7 mouse cellular contexts compared by ENCODE assay signal in the genomic region with DNA sequence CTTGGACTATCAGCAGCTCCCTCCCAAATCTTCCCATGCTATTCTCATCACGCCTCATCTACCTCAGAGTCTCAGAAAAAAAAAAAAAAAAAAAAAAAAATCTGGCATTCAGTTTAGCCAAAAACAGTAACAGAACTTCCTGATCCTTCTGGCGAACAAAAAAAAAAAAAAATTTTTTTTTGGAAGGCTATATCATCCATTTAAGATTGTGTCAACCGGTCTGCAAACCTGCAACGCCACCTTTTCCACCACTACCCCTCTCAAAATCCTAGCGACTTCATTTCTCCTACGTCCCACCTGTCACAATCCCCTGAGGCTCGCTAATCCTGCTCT. TPM values are rescaled to one million over a fixed set of nuclear protein-coding genes. Genes with fewer than 3 reads are reported as not detected.
DNase-seq lines count a peak whose midpoint lies in the region; ATAC-seq and TF ChIP-seq lines count a peak whose summit lies in the region.

No protein-coding gene starts in this region.

- no peak for TF ChIP-seq CTCF in stomach, postnatal 0 days (IDR thresholded peaks at IDR 0.05; ENCODE audit: low read depth)

- H3K9ac ChIP-seq in forebrain, embryonic 12.5 days, result peak overlapping the region; percentile 99
- H3K9ac ChIP-seq in limb, embryonic 15.5 days, result peak overlapping the region; percentile 99
- peak overlapping the region; percentile 98 for H3K9ac ChIP-seq in stomach, postnatal 0 days (ENCODE audit: low read length)

- WGBS in forebrain, embryonic 12.5 days, result 0% methylated on average over 7 of the region's 7 CpGs
- WGBS in limb, embryonic 15.5 days, result under 1% methylated on average over 7 of the region's 7 CpGs
- whole genome bisulfite sequencing in stomach, postnatal 0 days, result 0% methylated on average over 7 of the region's 7 CpGs

- H3K36me3 ChIP-seq in megakaryocyte, embryonic 14.5 days (replicated peaks; ENCODE audit: low read length), result peaks cover 20% of the 10 kb centered on the region
- H3K36me3 ChIP-seq in forebrain, embryonic 12.5 days (replicated peaks), result peaks cover under 1% of the 10 kb centered on the region; the same call in 1 of the 2 replicates
- H3K36me3 ChIP-seq in limb, embryonic 15.5 days, result no peaks in the 10 kb centered on the region
- no peaks in the 10 kb centered on the region for H3K36me3 ChIP-seq in stomach, postnatal 0 days (ENCODE audit: control insufficient read depth, insufficient read depth, low read length)

- H3K4me1 ChIP-seq in megakaryocyte, embryonic 14.5 days, result peaks cover 44% of the 10 kb centered on the region
- peaks cover 33% of the 10 kb centered on the region for H3K4me1 ChIP-seq in forebrain, embryonic 12.5 days
- peaks cover 8% of the 10 kb centered on the region; the same call in 1 of the 2 replicates for H3K4me1 ChIP-seq in limb, embryonic 15.5 days
- H3K4me1 ChIP-seq in stomach, postnatal 0 days (replicated peaks; ENCODE audit: control insufficient read depth, insufficient read depth), result no peaks in the 10 kb centered on the region

- peak overlapping the region; percentile 98 for H3K4me3 ChIP-seq in megakaryocyte, embryonic 14.5 days (replicated peaks)
- H3K4me3 ChIP-seq in forebrain, embryonic 12.5 days (replicated peaks), result peak overlapping the region; percentile 94
- peak overlapping the region; percentile 99 for H3K4me3 ChIP-seq in limb, embryonic 15.5 days
- H3K4me3 ChIP-seq in stomach, postnatal 0 days (ENCODE audit: low read depth, low read length), result peak overlapping the region; percentile 95

- H3K4me2 ChIP-seq in forebrain, embryonic 12.5 days, result peak overlapping the region; percentile 64
- H3K4me2 ChIP-seq in limb, embryonic 15.5 days, result peak overlapping the region; percentile 74
- peak overlapping the region; percentile 90 for H3K4me2 ChIP-seq in stomach, postnatal 0 days (replicated peaks; ENCODE audit: low read depth)

- no peaks in the 10 kb centered on the region for H3K9me3 ChIP-seq in megakaryocyte, embryonic 14.5 days
- H3K9me3 ChIP-seq in forebrain, embryonic 12.5 days, result no peaks in the 10 kb centered on the region
- H3K9me3 ChIP-seq in limb, embryonic 15.5 days, result no peaks in the 10 kb centered on the region
- H3K9me3 ChIP-seq in stomach, postnatal 0 days (ENCODE audit: control insufficient read depth, low read length), result no peaks in the 10 kb centered on the region

- ATAC-seq in megakaryocyte, adult 5-6 weeks (ENCODE audit: poor library complexity, severe bottlenecking), result no peak
- no peak for ATAC-seq in forebrain, embryonic 12.5 days (ENCODE audit: low FRiP score)
- no peak for ATAC-seq in limb, embryonic 15.5 days (ENCODE audit: insufficient number of reproducible peaks, low FRiP score, low TSS enrichment, low read depth)
- ATAC-seq in stomach, postnatal 0 days (ENCODE audit: low FRiP score, low TSS enrichment), result no peak

- no peaks in the 10 kb centered on the region for H3K27me3 ChIP-seq in megakaryocyte, embryonic 14.5 days (replicated peaks)
- H3K27me3 ChIP-seq in forebrain, embryonic 12.5 days, result no peaks in the 10 kb centered on the region
- H3K27me3 ChIP-seq in limb, embryonic 15.5 days, result no peaks in the 10 kb centered on the region
- H3K27me3 ChIP-seq in stomach, postnatal 0 days (ENCODE audit: control insufficient read depth, insufficient read depth, low read length), result no peaks in the 10 kb centered on the region

- peak overlapping the region; percentile 100 for H3K27ac ChIP-seq in forebrain, embryonic 12.5 days
- H3K27ac ChIP-seq in limb, embryonic 15.5 days, result peak overlapping the region; percentile 99
- H3K27ac ChIP-seq in stomach, postnatal 0 days (replicated peaks), result peak overlapping the region; percentile 99

- TF ChIP-seq EP300 in stomach, postnatal 0 days (optimal IDR thresholded peaks at IDR 0.05), result no peak

- DNase-seq in stomach, postnatal 0 days (ENCODE audit: low spot score), result no peak
- DNase-seq in urinary bladder, postnatal 36 days (ENCODE audit: low spot score in 2 of 2), result no peak
- no peak for DNase-seq in testis, postnatal 10 days (ENCODE audit: low spot score)

RNA-seq across cellular contexts. Expression of a gene that starts 0.8 kb away (rescaled TPM):
- 30.0 and 59.9 TPM in 2 replicates for polyA plus RNA-seq in megakaryocyte, embryonic 14.5 days (2012; ENCODE audit: insufficient read depth, low replicate concordance)
- total RNA-seq in megakaryocyte, adult 5-6 weeks (2015), result 209 and 213 TPM in 2 replicates
- total RNA-seq in megakaryocyte, adult 5-6 weeks (2017), result 75.3 and 90.5 TPM in 2 replicates
- 383 and 409 TPM in 2 replicates for polyA plus RNA-seq in forebrain, embryonic 12.5 days (2016; fragmentation: Nextera tagmentation; extraction: Ambion mirVana)
- polyA plus RNA-seq in limb, embryonic 15.5 days (2015; fragmentation: Nextera tagmentation; extraction: Ambion mirVana), result 122 and 129 TPM in 2 replicates
- 116 and 120 TPM in 2 replicates for polyA plus RNA-seq in stomach, postnatal 0 days (2015; fragmentation: Nextera tagmentation; extraction: Ambion mirVana)

RNA-seq across cellular contexts. Expression of a gene that starts 11.6 kb away (rescaled TPM):
- polyA plus RNA-seq in megakaryocyte, embryonic 14.5 days (2012; ENCODE audit: insufficient read depth, low replicate concordance), result 0.28 and 1.6 TPM in 2 replicates
- 31.3 and 34.7 TPM in 2 replicates for total RNA-seq in megakaryocyte, adult 5-6 weeks (2015)
- 42.8 and 45.8 TPM in 2 replicates for total RNA-seq in megakaryocyte, adult 5-6 weeks (2017)
- 8.4 and 9.2 TPM in 2 replicates for polyA plus RNA-seq in forebrain, embryonic 12.5 days (2016; fragmentation: Nextera tagmentation; extraction: Ambion mirVana)
- 14.3 and 16.6 TPM in 2 replicates for polyA plus RNA-seq in limb, embryonic 15.5 days (2015; fragmentation: Nextera tagmentation; extraction: Ambion mirVana)
- polyA plus RNA-seq in stomach, postnatal 0 days (2015; fragmentation: Nextera tagmentation; extraction: Ambion mirVana), result 14.4 and 17.7 TPM in 2 replicates
